Comparison of ENCODE assay signal across 15 mouse cellular contexts in the genomic region with DNA sequence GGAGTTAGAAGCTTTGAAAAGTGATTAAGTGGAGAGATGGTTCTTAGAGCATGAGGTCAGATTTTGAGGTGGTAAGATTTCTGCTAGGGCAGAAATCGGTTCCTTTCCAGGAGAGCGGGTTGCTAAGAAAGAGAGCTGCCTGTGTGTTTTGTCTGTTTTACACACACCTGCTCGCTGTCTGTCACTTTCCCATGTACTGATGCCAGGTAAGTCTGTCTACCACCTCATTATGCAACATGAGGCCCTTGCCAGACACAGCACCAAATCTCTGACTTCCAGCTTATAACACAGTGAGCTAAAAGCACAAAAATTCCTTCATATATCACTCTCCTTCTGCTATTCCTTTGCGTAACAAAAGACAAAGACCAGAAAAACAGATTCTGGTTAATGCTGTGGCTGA.
"Had no signal": no experiment of that assay in that cellular context is flagged by ENCODE, and none has a peak within 500 bp of the region (broad histone marks: within the 10 kb centered on the region; RNA-seq: fewer than 3 reads in every experiment).

No protein-coding gene starts in this region.

- H3K27ac ChIP-seq: kidney, embryonic 15.5 days; left cerebral cortex, adult 2 months; limb, embryonic 12.5 days; liver, embryonic 13.5 days; stomach, postnatal 0 days had no signal

- H3K9ac ChIP-seq: kidney, embryonic 15.5 days; limb, embryonic 12.5 days; liver, embryonic 13.5 days had no signal

- H3K4me2 ChIP-seq: kidney, embryonic 15.5 days; limb, embryonic 12.5 days; liver, embryonic 13.5 days; midbrain, embryonic 11.5 days had no signal

- H3K36me3 ChIP-seq: kidney, embryonic 15.5 days; limb, embryonic 12.5 days; liver, embryonic 13.5 days had no signal

- H3K9me3 ChIP-seq: kidney, embryonic 15.5 days; limb, embryonic 12.5 days; liver, embryonic 13.5 days had no signal

- H3K4me3 ChIP-seq: kidney, embryonic 15.5 days; left cerebral cortex, adult 2 months; limb, embryonic 12.5 days; liver, embryonic 13.5 days had no signal

- H3K4me1 ChIP-seq: liver, embryonic 13.5 days had no signal

- DNase-seq: kidney, postnatal 10 days; kidney, postnatal 36 days; layer of hippocampus, postnatal 36 days; liver, embryonic 13.5 days; lung, adult 2 months; lung, postnatal 14 days; lung, postnatal 4 days; midbrain, embryonic 14.5 days; thymus, adult 2 months; thymus, postnatal 14 days had no signal

- H3K27me3 ChIP-seq: limb, embryonic 12.5 days; liver, embryonic 13.5 days had no signal
